Mouse (Mus musculus) forebrain, embryonic 10.5 days (tissue): ENCODE results near the gene 2810004N23Rik. TPM values are rescaled to one million over a fixed set of nuclear protein-coding genes. Genes with fewer than 3 reads are reported as not detected.

Experiments
- DNase-seq: peaks from one replicate; pipeline ENCODE4 v3.0.0-alpha.2; 2017; ENCODE audit warnings: low spot score; ENCODE audit errors: extremely low spot score
- H3K27ac ChIP-seq: fragments of 300-500 bp; sonication (generic); 2 replicates; pipeline ENCODE4 v1.5.1; 2016; ENCODE audit warnings: mild to moderate bottlenecking
- H3K27me3 ChIP-seq: fragments of 300-500 bp; sonication (generic); 2 replicates; pipeline ENCODE4 v1.6.1; 2016; ENCODE audit warnings: mild to moderate bottlenecking; ENCODE audit not compliant: poor library complexity, severe bottlenecking
- H3K36me3 ChIP-seq: fragments of 300-500 bp; sonication (generic); replicated peaks from 2 replicates; pipeline ENCODE4 v1.6.1; 2016; ENCODE audit warnings: mild to moderate bottlenecking, moderate library complexity
- H3K4me1 ChIP-seq: fragments of 300-500 bp; sonication (generic); 2 replicates; pipeline ENCODE4 v1.6.1; 2016
- H3K4me3 ChIP-seq: fragments of 300-500 bp; sonication (generic); 2 replicates; pipeline ENCODE4 v1.5.1; 2016; ENCODE audit warnings: mild to moderate bottlenecking, moderate library complexity
- H3K9me3 ChIP-seq: fragments of 300-500 bp; sonication (generic); 2 replicates; pipeline ENCODE4 v1.6.1; 2016; ENCODE audit warnings: mild to moderate bottlenecking, moderate library complexity
- WGBS: fragments of 180-500 bp; shearing (Covaris S2); methylation state at CpG from one replicate; pipeline ENCODE4 v1.1.7; 2016; 5-methylcytosine and 5-hydroxymethylcytosine counted together
- polyA plus RNA-seq: library from polyadenylated mRNA; unstranded; fragments of >200 nt; fragmentation: Nextera tagmentation; extraction: Ambion mirVana; gene quantifications from 2 replicates; pipeline ENCODE4 v1.2.1, GENCODE M21; 2016

2810004N23Rik gene
- polyA plus RNA-seq, 1 experiment from 2014 or later, result 81.0 TPM

GRCm38 (mm10) chr8:124792186-124792585 is 70.7 kb downstream of the 2810004N23Rik start:
- no peaks in the 10 kb centered on the region for H3K9me3 ChIP-seq
- peak; percentile 35 for DNase-seq
- no peaks in the 10 kb centered on the region for H3K36me3 ChIP-seq
- peak overlapping the region; percentile 71 for H3K4me3 ChIP-seq
- WGBS, result under 1% methylated on average over 32 of the region's 32 CpGs
- peaks cover 37% of the 10 kb centered on the region for H3K4me1 ChIP-seq
- peaks cover 78% of the 10 kb centered on the region for H3K27me3 ChIP-seq
- peak overlapping the region; percentile 72 for H3K27ac ChIP-seq

GRCm38 (mm10) chr8:124791751-124792150 is 71.2 kb downstream of the 2810004N23Rik start:
- Histone ChIP-seq H3K4me1 (peaks cover 37% of the 10 kb centered on the region), H3K27me3 (peaks cover 74% of the 10 kb centered on the region), H3K27ac (peak overlapping the region; percentile 72; the same call in 1 of the 2 replicates), H3K4me3 (peak overlapping the region; percentile 71), H3K36me3 (no peaks in the 10 kb centered on the region), H3K9me3 (no peaks in the 10 kb centered on the region)
- WGBS, result 57% methylated on average over 4 of the region's 4 CpGs
- no peak for DNase-seq

- Histone ChIP-seq H3K27me3 (peaks cover 73% of the 10 kb centered on the region), H3K27ac (no peak overlapping the region), H3K4me1 (peaks cover 37% of the 10 kb centered on the region), H3K9me3 (no peaks in the 10 kb centered on the region), H3K4me3 (no peak overlapping the region), H3K36me3 (no peaks in the 10 kb centered on the region)
- WGBS, result 69% methylated on average over 4 of the region's 4 CpGs
- no peak for DNase-seq
These were observed 72.2 kb downstream of the 2810004N23Rik start for GRCm38 (mm10) chr8:124790676-124791075.

Other genes with a start within 250 kb of the 2810004N23Rik start
- 17.9 and 18.2 TPM in 2 replicates for gene 2310022B05Rik, start 199.8 kb downstream of the 2810004N23Rik start, polyA plus RNA-seq
- gene Ttc13, start 141.1 kb downstream of the 2810004N23Rik start, polyA plus RNA-seq, result 50.1 and 51.8 TPM in 2 replicates
- gene Arv1, start 141.0 kb downstream of the 2810004N23Rik start, polyA plus RNA-seq, result 32.6 and 40.3 TPM in 2 replicates
- gene Fam89a, start 111.3 kb downstream of the 2810004N23Rik start, polyA plus RNA-seq, result 1.8 and 2.3 TPM in 2 replicates
- gene Trim67, start 70.0 kb downstream of the 2810004N23Rik start, polyA plus RNA-seq, result 0.18 and 0.35 TPM in 2 replicates
- 156 and 157 TPM in 2 replicates for gene Gnpat, start 87 bp downstream of the 2810004N23Rik start, polyA plus RNA-seq
- gene Exoc8, start 34.6 kb upstream of the 2810004N23Rik start, polyA plus RNA-seq, result 8.3 and 8.5 TPM in 2 replicates
- gene Sprtn, start 34.8 kb upstream of the 2810004N23Rik start, polyA plus RNA-seq, result 8.8 and 10.0 TPM in 2 replicates
- gene Egln1, start 86.2 kb upstream of the 2810004N23Rik start, polyA plus RNA-seq, result 12.8 and 13.3 TPM in 2 replicates
- 125 and 133 TPM in 2 replicates for gene Tsnax, start 149.9 kb upstream of the 2810004N23Rik start, polyA plus RNA-seq
- 1.3 and 1.4 TPM in 2 replicates for gene Disc1, start 191.1 kb upstream of the 2810004N23Rik start, polyA plus RNA-seq